Mouse (Mus musculus): ENCODE measurements around the gene Cntn5.

Cntn5 gene

DNA sequence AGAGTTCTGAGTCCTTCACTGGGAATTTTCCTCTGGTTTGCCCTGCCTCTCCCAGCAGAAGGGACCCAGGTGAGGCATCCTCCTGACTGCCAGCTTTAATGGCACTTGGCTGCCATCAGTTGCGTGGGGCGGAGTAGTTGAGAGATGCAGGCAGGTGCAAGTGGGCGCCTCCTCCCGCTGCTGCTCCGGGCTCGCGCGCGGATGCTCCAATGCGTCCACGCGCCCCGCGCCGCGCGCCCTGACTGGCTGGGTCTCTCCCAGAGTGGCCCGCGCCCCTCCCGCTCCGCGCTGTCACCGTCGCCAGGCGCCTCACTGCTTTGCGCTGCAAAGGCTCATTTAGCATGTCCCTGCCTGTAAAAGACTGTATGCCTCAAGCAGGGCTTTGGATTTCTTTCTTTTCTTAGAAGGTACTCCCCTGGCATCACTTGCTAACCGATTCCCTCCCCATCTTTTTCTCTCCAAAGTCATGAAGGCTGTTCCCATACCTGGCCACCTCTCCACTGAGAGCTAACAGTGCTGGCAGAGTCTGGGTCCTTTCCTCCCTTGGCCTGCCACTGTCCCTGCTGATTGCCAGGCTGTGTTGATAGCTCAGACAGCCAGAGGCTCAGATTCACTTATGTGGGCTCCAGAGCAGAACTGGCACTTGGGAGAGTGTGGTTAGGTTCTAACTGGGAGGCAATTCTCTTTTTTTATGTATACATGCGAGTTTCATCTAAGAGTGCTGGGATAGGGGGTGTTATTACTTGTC is at the start of gene Cntn5:
TSS of gene Cntn5 (minus strand) at position 160 of the 748 bp plus-strand sequence.
- DNase-seq (ENCODE audit: low spot score), result peak; percentile 48

DNA sequence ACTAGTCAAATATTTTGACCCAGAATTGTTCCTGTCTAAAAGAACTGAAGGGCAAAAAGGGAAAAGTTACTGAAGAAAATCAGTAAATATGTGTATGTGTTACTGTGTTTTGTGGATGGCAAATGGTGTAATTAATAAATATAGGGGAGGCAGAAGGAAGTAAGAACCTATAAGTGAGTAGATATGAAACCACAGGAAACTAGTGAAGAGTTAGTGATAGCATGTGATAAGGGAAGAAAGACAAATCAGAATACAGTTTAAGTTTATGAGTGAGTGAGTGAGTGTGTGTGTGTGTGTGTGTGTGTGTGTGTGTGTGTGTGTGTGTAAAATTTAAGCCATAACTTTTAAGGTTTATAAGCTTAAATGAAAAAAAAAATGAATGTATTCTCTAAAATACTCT is 45.9 kb upstream of the Cntn5 start:
- no peak for DNase-seq (ENCODE audit: low spot score)

DNA sequence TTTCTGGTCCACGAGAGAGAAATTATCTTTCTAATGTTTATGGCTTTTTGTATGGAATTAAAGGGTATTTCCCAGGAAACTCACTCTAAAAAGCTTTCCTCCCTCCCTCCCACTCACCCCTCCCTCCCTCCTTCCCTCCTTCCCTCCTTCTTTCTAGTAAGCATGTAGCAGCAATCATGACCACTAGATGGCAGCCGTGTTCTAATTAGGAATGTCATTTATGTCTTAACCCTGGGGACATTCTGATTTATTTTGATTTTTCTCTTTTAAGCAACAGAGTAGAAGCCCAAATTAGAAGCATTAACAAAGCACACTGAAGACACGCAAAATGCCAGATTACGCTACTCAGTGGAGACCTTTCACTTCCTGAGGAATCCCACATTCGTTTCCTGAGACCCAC is 5.0 kb upstream of the Cntn5 start:
- peak; percentile 49 for DNase-seq (ENCODE audit: low spot score)

DNA sequence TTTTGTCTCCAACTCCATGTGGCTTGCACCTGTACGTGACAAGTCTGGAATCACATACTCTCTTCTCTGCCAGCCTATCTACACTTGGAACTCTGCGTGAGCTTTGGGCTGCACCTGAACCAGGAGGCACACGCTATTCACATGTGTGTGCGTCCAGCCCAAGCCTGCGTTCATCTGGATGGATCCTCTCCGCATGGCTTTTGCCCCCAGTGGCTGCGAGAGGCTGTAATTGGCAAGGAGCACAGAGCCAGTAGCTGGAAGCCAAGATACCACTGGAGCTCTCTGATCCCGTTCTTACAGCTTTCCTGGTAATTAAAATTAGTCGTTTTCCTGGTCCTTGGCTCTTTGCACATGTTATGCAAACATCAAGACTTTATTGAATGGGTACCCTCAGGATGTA is 1.1 kb upstream of the Cntn5 start:
- DNase-seq (ENCODE audit: low spot score), result no peak

DNA sequence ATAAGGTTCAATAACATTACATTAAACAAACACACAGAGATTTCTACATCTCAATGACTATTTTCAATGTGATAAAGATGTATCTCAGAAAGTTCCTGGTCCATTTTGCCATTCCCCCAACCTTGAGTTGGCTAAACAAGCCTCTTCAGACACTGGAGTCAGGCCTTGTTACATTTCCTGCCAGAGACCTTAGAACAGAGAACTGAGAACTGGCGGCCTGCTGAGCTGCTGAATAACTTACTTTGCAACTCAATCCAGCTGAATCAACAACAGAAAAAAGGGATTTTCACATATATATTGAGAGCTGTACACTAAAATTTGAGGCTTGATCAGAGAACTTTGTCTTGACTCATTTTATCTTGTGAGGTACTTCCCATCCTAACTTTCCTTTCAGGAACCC is 24.8 kb downstream of the Cntn5 start:
- no peak for DNase-seq (ENCODE audit: low spot score)

DNA sequence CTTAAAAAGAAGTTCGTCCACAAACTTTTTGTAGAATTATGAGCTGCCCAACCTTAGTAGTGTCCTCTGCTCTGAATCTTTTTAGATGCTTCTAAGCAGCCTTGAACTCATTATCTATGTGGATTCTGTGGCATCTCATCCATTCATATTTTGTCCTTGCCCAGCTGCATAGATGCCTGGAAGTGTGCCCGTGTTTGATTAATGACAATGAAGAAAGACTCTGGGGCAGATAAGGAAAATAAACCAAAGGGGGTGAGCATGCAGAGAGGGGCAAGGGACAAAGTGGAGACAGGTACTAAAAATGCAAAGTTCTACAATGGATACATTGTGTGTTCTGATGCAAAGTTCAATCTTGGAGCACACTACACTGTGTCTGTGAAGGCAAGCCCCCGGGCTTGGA is 30.7 kb downstream of the Cntn5 start:
- DNase-seq (ENCODE audit: low spot score), result no peak

DNA sequence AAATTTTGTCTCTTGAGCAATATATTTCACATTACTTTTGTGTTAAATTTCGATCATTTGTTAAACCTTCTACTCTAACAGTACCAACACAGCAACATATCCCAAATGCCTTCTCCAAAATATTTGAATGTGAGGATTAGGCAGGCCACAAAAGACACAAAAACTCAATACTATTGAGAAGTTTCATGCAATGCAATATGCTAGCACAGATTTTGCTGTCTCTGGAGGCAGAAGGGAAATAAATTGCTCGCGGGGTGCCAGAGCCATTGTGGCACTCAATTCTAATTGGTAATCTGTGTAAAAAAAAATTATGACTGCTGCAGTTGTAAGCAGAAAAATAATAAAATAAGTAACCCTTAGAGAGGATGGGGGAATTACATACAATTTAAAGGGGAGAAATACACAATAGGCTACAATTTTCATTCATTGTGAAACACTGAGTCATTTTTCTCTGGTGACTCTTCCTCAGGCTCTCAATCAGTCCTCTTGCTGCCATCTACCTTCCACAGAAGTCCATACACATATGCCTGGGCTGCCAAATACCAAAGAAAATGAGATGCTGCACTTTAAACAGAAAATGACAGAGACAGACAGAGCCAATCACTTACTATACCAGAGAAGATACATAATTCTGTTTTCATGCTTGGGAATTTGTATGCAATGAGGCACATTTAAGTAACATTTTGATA is 48.2 kb downstream of the Cntn5 start:
- no peak for DNase-seq (ENCODE audit: low spot score)

DNA sequence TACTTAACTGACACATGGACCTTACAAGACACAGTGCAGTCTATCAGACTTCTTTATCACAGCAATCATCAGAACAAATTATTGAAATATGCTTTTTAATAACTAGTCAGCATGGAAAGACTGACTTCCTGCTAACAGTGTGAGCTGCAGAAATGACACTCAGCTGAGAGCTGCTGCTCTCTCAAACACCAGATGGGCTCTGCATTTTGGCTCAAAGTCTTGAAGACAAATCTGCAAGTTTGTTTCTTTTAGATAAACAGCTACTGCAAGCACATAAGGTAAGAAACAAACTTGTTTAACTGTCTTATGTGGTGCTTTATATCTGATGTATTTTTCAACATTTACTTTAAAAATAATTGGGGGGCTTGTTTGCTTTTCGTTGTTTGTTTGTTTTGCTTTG is 87.9 kb downstream of the Cntn5 start:
- no peak for DNase-seq (ENCODE audit: low spot score)

DNA sequence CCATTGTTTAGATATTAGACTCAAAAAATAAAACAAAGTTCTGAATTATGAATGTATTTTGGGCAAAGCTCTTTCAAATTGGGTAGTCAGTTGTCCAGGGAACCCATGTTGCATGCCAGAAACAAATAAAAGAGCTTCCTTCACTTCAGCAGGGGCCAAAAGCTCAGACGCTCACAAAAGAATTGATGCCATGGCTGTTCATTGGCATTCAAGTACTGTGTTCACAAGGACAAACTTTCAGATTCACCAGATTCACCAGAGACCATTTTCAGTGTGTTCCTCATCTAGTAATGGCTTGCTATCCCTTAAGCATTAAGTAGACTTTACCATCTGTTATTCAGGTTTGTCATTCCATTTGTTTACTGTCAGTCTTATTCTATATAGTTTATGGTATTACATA is 107.4 kb downstream of the Cntn5 start:
- no peak for DNase-seq (ENCODE audit: low spot score)

DNA sequence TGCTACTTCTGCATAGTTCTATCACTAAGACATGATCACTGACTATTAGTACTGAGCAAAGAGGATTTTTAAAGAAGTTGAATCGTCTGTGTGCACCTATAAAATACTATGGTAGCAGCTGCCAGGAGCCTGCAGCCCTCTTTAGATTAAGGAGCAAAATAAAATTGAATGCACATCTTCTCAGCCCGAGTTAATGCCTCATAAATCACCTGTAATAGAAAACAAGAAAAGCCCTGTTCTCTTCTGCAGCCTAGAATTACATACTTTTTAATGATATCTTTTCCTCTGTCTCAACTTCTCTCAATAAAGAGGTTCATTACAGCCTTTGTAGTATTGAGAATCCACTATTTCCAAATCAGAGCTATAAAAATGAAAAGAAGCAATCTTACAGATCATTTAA is 109.5 kb downstream of the Cntn5 start:
- no peak for DNase-seq (ENCODE audit: low spot score)

DNA sequence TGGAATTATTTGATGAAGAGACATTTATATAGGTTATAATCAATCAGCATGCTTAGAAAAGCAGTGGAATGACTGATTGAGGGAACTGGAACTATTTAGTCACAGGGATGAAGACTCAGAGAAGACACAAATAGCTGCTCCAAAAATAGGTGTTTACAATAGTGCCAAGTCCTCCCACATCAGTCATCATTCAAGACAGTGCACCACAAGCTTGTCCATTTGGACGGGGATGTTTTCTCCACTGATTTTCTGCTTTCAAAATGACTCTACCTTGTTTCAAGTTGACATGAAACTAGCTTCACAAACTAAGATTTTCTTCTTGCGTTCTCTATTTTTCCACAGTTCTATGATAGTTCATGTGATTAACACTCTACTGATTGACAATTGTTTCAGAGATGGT is 172.7 kb downstream of the Cntn5 start:
- no peak for DNase-seq (ENCODE audit: low spot score)

DNA sequence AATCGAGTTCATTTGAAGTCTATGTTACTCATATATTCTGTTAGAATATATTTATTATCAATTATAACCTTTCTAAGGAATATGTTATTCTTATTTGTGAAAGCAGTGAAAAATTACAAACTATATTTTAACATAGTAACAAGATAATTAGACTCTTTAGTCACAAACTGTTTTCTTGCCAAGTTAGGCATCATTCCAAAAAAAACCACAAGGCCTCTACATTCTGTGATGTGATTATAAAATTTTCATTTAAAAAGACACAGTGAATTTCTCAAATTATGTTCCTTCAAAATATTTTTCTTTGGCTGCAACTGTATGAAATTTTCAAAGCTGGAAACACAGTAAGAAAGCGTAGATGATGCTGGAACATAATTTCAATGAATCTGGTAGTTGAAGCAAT is 180.4 kb downstream of the Cntn5 start:
- no peak for DNase-seq (ENCODE audit: low spot score)

DNA sequence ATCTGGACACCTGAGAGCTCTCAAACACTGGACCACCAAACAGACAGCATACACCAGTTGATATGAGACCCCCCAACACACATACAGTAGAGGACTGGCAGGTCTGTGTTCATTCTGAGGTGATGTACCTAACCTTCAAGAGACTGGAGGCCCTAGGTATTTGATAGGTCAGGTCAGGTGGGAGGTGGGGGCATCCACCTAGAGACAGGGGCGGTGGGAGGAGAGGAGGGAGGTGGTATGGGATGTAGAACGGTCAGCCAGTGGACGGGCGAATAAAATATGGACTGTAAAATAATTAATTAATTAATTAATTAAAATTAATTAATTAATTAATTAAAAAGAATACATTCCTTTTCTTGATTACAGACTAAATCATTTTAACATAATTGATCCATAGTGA is 182.5 kb downstream of the Cntn5 start:
- no peak for DNase-seq (ENCODE audit: low spot score)

DNA sequence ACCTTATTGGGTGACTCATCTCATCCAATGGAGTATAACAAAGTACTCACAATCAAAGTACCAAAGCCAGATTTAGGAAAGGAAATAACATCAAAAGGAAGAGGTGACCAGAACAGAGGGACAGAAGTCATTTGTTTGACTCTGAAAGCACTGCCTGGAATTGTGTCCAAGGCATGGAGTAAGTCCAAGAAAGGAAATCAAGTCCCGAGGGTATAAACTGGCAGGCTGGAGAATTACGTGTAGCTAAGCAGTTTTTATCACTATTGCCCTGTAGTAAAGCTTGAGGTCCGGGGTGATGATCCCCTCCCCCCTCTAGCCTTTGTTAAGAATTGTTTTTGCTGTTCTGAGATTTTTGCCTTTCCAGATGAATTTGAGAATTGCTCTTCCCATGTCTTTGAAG is 185.6 kb downstream of the Cntn5 start:
- DNase-seq (ENCODE audit: low spot score), result no peak

DNA sequence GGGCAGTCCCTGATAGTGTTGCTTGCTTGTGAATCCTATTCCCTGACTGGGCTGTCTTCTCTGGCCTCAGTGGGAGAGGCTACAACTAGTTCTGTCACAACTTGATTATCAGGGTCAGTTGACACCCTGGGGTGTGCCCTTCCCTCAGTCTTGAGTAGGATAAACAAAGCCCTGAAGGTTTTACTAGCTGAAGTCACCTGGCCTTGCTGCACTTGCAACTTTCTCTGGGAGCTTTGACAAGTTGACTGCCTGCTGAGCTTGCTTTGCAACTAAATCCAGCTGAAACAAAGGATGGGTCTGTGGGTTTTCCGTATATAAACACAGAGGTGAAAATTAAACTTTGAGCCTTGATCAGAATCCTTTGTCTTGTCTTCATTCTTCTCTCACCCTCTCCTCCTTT is 190.9 kb downstream of the Cntn5 start:
- no peak for DNase-seq (ENCODE audit: low spot score)

DNA sequence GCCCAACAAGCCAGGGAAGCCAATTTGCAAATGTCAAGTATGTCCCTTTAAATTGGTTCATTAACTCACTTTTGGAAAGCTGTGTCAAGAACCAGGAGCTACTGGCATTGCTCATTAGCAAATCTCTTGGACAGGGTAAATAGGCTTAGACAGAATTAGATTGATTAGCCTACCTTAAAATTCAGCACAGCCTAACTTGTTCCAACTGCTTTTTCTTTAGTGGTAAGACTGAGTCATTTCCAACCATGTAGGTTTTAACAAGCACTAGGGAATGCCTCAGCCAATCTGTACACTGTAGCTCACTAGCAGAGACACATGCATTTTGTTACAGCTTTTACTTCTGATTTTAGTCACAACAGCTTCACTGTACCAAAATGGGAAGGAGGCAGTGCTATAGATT is 222.9 kb downstream of the Cntn5 start:
- no peak for DNase-seq (ENCODE audit: low spot score)

DNA sequence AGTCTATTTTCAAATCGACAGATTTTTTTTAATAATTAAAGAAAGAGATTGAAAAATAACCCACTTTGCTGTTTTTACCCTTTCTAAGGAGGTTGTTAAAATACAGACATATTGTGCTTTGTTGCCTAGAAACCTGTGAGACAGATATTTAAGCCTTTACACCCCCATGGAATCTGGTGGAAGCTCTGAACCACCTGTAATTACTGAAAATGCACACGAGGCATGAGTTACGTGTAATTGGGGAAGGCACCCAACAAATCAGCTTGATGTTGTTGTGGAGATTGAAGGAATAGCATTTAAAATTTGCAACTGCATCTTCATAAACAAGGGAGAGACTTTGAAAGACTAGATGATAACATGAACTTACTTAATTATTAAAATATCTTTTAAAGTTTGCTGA is 223.4 kb downstream of the Cntn5 start:
- DNase-seq (ENCODE audit: low spot score), result no peak

DNA sequence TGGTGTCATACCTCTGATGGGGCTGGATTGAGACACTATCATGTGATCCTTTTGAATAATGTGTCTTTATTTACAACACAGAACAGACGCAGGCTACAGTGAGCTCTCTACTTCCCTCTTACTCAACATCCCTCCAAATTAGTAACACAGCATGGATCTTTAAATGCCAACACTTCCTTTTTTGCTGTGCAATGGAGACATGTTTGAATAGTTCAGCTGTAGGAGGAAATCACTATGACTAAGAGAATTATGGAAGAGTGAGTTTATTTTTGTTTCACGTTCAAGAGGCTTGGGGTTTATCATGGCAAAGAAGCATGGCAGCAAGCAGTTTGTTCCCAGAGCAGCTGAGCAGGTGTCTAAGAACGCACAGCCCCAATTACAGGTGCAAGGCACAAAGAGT is 235.9 kb downstream of the Cntn5 start:
- no peak for DNase-seq (ENCODE audit: low spot score)

DNA sequence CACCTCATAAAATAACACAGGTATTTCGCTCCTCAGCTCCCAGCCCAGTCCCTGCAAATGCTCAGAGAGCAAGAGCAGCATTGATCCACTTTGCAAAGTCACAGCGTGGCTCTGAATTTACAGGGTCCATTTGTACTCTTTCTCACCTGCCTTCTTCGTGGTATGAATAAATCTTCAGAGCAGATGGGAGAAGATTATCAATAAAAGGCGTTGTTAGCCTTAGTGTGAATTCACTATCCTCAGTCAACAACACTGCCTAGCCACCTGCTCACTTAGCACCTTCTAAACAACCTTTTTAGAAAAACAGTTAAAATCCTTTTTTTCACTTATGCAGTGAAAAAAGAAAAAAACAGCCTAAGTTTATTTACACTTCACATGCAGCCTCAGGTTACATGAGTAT is 237.1 kb downstream of the Cntn5 start:
- DNase-seq (ENCODE audit: low spot score), result no peak

DNA sequence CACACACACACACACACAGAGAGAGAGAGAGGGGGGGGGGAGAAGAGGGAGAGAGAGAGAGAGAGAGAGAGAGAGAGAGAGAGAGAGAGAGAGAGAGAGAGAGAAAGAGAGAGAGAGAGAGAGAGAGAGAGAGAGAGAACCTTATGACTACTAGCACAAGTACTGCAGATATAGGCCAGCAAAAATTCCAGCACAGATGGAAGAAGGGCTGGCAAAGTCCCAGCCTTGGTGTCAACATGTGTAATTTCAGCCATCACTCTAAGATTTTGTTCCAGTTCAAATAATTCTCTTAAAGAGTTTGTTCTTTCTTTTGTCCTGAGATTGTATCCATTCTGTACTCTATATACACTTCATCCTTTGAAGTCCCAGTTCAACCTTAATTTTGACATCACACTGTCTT is 238.8 kb downstream of the Cntn5 start:
- no peak for DNase-seq (ENCODE audit: low spot score)

DNA sequence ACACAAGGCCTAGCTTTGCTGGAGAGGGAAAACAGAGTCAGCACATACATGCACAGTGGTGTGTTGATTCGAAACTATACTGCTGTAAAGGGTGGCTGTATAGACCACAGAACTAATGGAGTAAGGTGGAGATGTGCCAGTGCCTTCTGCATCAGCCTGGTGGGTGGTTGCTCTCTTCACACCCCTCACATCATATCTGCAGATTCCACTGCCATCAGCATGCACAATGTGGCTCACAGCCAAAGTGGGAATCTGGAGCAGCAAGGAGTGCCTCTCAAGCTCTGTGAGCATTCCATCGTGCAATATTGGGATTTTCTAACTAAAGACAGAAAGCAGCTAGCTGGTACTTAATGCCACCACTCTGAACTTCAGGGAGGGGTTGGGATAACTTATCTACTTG is 241.5 kb downstream of the Cntn5 start:
- DNase-seq (ENCODE audit: low spot score), result peak; percentile 21

DNA sequence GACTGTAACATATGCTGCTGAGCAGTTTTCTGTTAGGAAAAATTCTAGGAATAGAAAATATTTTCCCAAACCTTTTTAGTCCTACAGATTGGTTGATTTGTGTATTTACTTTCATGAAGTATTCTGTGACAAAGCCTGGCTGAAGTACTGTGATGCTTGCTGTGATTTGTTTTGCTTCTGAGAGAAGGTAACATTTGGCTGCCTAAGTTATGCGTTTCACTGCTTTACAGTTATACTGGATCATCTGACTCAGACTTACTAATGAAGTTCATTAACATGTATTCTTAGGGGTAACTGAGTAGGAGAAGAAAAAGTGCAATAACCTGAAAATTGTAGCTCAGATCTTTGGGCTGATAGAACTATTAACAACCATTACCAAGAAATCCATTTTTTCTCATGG is 245.1 kb downstream of the Cntn5 start:
- DNase-seq (ENCODE audit: low spot score), result no peak

DNA sequence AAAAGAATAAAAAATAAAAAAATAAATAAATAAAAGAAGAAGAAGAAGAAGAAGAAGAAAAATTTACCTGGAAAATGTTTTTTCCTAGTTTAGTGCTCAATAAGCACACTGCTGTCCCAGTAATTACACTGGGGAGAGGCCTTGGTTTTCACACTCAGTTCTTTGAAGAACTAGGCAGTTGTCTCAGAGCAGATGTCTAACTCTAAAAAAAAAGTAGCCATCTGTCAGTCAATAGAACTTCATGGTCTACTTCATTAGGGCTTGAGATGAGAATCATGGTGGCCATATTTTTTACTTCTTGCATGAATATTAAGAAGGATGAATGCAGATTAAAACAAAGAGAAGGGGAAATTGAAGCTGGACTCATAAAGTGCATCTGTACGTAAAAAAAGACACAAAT is 246.5 kb downstream of the Cntn5 start:
- no peak for DNase-seq (ENCODE audit: low spot score)

DNA sequence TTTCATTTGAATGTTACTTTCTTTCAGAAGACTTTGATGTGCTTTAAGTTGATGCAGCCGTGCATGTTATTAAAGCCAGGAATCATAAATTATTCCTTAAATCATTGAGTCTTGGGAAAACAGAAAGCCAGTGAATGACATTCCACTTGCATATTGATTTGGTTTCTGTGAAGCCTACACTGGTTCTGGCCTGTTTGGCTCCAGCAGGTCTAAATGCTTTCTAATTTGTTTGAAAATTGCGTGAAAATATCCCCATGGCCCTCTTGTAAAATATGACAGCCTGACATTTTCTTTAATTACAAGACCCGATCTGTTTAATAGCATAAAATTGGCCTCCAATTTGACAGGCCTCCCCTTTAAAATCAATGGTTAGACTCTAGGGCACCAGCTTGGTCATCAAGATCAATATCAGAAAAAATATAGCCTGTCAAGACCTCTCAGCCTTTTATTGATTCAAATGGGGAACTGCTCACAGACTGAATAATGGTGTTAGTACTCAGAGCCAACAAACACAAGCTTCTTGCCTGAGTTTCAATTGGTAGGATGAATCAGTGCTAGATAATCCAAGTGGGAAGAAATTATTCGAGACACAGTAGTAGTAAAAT is 247.3 kb downstream of the Cntn5 start:
- DNase-seq (ENCODE audit: low spot score), result no peak
